Mouse (Mus musculus): ENCODE measurements around the gene Blnk. TPM values are rescaled to one million over a fixed set of nuclear protein-coding genes. Genes with fewer than 3 reads are reported as not detected.

Gene Blnk
- total RNA-seq, 2 experiments from 2014 or later: 8.4 to 10.4 TPM

DNA sequence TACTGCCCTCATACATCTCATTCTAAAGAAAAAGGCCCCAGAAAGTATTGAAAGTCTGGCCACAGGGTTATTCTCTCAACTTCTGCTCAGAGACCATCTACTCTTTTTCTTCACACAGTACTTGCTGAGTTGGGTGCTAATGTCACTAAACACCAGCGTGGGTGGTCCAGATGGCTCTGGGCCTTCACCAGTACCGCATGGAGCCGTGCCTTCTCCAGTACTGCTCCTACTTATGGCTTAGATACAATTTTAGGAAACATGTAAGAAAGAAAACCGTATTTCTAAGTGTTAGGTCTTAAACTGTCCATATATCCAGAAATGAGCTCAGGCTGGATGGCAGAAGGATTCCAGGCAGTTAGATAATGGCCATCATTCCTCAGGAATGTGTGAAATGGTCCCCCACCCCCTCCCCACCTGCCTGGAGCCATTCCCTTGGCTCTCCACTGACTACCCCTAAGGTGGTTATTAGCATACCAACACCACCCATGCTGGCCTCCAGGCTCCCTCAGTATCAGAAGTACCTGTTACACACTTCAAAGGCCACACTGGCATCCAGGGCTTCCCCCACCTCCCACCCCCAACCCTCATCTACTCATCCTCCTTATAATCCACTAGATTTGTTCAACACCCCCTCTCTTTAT is 47.3 kb downstream of the Blnk start:
- no peak for DNase-seq (ENCODE audit: extremely low spot score in 1 of 2, low spot score in 2 of 2)
- no peak overlapping the region for H3K4me3 ChIP-seq

DNA sequence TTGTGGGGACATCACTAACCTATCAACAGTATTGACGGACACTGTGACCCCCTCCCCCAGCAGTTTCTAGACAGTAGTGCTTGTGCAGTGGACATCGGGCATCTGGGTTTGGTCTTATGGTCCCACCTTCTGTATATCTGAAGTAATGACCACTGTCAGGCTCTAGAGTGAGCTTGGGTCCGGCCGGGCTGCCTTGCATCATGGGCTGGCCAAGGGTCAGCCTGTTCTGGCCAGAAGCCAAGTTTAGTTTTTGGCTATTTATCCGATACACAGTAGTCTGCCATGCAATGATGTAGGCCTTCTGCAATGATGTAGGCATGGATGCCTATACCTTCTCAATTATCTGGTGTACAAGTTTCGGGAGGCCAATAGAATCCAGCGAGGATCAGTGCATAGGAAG is 50.8 kb downstream of the Blnk start:
- TF ChIP-seq CTCF (IDR thresholded peaks at IDR 0.05): no peak
- DNase-seq (ENCODE audit: extremely low spot score in 1 of 2, low spot score in 2 of 2): no peak
- intact Hi-C loops (cut with DNase I): no loop called here

More for the DNA sequence above, 47.3 kb downstream of the Blnk start:
- intact Hi-C loops (cut with DNase I): no loop called here
- no peak for TF ChIP-seq CTCF (IDR thresholded peaks at IDR 0.05)
- H3K27ac ChIP-seq: no peak overlapping the region

DNA sequence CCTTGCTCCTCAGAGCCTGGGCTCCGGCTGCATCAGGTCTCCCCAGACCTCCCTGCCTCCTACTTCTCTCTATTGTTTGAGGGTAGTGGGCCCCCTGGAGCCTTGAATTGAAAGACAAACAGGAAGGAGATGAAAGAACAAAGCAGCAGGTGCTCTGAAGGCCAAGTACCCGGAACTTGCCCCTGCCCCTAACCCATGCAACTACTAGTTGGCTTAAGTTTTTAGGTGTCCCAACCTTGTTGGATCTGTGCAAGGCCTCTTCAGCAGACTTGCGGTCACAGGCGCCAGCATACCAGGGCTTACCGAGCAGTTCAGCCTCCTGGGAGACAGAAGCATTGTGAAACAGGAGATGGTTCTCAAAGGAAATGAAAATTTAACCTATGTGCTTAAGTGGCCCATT is 58.3 kb downstream of the Blnk start:
- no peak overlapping the region for H3K4me3 ChIP-seq
- no peak overlapping the region for H3K27ac ChIP-seq
- intact Hi-C loops (cut with DNase I): no loop called here
- TF ChIP-seq CTCF (IDR thresholded peaks at IDR 0.05): no peak
- no peak for DNase-seq (ENCODE audit: extremely low spot score in 1 of 2, low spot score in 2 of 2)

More for the DNA sequence above, 50.8 kb downstream of the Blnk start:
- H3K4me3 ChIP-seq: no peak overlapping the region
- no peak overlapping the region for H3K27ac ChIP-seq

DNA sequence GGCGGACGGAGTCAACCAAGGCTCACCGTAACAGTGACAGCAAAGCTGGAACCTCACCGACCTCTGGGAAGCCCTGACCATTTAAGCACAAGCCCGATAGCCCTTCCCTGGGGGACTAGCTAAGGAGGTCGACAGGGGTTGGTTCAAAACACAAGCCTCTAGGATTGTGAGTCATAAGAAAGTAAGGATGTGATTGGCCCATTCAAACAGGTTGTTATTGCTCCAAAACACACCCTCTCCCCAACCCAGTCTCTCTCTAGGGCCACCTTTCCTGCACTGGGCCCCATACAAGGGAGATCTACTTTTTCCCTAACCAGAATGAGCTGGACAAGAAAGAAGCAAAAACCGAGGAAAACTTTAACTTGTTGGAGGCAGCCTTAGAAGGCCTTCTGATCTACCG is 59.0 kb downstream of the Blnk start:
- no peak overlapping the region for H3K4me3 ChIP-seq
- no peak for TF ChIP-seq CTCF (IDR thresholded peaks at IDR 0.05)
- intact Hi-C loops (cut with DNase I): no loop called here
- no peak for DNase-seq (ENCODE audit: extremely low spot score in 1 of 2, low spot score in 2 of 2)
- H3K27ac ChIP-seq: no peak overlapping the region

DNA sequence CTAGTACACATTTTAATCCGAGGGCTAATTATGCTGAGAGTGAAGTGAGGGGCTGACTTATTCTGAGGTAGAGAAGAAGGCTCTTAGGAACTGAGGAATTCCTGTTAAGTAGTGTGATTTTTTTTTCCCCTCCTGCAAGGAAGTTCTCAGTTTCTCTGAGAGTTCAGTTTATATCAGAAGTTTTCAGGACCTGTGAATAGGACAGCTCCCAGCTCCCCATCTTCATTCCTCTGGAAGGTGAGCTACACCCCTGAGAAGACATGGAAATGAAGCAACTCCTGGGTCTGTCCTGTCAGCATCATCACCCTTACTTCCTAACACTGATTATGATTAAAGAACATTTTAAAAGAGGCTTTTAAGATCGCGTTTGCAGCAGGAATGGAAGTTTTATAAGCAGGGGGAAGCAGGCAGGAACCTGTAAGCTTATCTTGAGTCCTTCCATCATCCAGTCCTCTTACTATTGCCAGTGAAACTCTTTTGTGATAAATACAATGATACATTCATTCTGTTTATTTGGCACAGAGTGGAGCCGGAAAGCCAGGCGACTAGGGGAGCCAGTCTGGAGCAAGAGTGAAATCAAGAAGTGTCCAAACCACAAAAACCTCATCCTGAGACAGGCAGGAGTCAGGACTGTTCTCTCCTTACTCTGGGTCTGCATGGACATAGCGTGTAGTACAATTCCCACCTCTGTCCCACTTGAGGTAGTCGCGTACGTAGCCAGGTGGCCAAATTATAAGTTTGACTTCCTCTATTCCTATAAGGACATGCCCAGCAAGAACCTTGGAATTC is 62.6 kb downstream of the Blnk start:
- TF ChIP-seq CTCF (IDR thresholded peaks at IDR 0.05): no peak
- H3K27ac ChIP-seq: no peak overlapping the region
- DNase-seq (ENCODE audit: extremely low spot score in 1 of 2, low spot score in 2 of 2): no peak
- H3K4me3 ChIP-seq: no peak overlapping the region
- intact Hi-C loops (cut with DNase I): no loop called here

DNA sequence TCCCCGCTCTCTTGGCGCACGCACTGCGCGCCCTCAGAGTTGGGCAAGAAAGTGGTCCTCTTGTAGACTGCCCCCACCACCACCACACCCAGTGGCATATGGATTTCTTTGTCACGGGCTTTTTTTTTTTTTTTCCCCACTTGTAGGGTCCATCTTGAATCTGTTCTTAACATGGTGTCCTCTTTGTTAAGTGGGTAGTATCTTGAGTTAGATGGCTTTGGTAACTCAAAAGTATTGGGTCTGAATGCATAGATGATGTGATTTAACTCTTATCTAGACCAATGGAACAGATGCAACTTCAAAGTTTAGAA is 99.0 kb downstream of the Blnk start:
- peak overlapping the region; percentile 85 for H3K27ac ChIP-seq
- DNase-seq (ENCODE audit: extremely low spot score in 1 of 2, low spot score in 2 of 2): no peak
- intact Hi-C loops (cut with DNase I): loop anchor here (2.0 to 10.0 kb wide), 2 partner anchors 65 to 119 kb away; partner anchors contain the start of gene Ccnj
- TF ChIP-seq CTCF (IDR thresholded peaks at IDR 0.05): no peak
- peak overlapping the region; percentile 70 for H3K4me3 ChIP-seq

DNA sequence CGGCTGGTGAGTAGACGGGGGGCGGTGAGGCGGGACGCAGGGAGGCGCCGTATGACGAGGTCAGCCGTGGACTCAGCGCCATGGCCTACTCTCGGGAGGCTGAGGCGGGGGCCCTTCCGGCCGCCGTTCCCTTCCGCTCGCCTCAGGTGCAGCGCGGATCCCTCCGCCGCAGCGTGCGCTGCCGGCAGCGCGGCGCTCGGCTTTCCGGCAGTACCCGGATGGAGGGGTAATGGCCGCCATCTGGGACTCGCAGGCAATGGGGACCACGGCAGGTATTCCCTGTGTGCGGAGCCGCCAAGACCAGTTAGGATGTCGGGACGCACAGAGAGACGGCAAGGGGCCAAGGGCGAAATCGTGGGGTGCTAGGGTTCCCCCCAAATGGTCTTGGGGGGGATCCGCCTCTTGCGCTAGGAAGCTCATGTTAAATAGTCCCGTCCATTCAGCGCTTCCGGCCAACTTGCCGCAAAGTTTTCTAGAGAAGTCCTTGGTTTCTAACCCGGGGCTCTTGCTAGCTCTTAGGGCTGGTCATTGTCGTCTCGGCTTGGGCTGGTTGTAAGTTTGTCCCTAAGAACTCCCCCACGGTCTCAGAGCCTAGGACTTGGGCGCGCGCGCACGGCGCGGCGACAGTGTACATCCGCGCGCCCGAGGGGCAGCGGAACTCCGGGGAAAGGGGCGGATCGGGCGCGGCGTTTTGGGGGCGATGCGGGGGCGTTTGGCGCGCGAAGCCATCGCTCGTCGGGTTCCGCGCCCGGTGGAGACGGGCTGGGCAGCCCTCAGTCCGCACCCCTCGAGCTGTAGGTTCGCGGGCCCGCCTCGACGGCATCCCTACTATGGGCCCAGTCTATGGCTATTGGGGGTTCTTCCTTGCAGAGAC is 99.6 kb downstream of the Blnk start, which contains the start of gene Zfp518a:
Gene Zfp518a, plus strand, starts transcription at position 187 of the 874 bp plus-strand sequence.
- DNase-seq (ENCODE audit: extremely low spot score in 1 of 2, low spot score in 2 of 2): peak; percentile 84 to 86
- intact Hi-C loops (cut with DNase I): loop anchor here (1.0 to 10.0 kb wide), 3 partner anchors 21 to 120 kb away; partner anchors contain the start of gene Ccnj
- no peak for TF ChIP-seq CTCF (IDR thresholded peaks at IDR 0.05)
- H3K4me3 ChIP-seq: peak within 1 kb of the TSS; percentile 70
- H3K27ac ChIP-seq: peak within 1 kb of the TSS; percentile 85

DNA sequence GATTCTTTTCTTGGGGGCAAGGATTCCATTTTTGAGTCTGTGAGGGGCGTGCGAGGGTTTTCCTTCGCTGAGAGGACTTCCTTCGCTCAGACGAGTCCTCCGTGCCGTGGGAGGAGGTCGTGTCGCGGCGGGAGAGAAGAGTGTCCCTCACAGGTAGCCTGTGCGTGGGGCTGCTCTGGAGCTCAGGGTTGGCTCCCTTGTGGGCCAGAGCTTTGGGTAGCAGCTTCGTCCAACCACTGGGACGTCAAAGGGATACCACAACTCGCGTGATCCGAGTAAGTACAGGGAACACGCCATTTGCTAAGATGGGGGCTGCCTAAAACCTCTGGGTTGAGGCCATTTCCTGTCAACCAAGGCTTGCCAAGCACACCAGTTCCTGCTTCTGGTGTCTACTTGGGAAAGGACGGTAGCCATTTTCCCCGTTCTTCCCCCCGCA is 100.2 kb downstream of the Blnk start:
- TF ChIP-seq CTCF (IDR thresholded peaks at IDR 0.05): no peak
- DNase-seq (ENCODE audit: extremely low spot score in 1 of 2, low spot score in 2 of 2): no peak
- intact Hi-C loops (cut with DNase I): loop anchor here (1.0 to 10.0 kb wide), 3 partner anchors 21 to 121 kb away; partner anchors contain the start of gene Ccnj
- Histone ChIP-seq H3K4me3 (peak overlapping the region; percentile 70), H3K27ac (peak overlapping the region; percentile 85)

DNA sequence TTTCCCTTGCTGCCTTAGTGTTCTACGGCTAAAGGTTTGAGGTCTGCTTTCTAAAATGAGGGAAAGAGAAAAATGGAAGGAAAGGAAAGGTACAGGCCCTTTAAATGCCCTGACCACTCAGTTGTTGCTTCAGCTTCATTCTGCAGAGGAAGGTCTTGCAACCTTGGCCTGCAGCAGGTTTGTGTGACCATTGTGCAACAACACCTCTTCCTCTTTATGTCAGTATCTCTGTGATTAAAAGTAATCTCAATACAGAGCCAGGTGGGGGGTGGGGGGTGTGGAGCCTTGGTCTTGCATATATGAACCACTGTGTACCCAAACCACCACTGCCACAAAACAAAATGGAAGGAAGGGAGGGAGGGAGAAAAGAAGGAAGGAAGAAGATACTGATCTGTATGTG is 105.4 kb downstream of the Blnk start:
- Histone ChIP-seq H3K27ac (no peak overlapping the region), H3K4me3 (no peak overlapping the region)
- no peak for DNase-seq (ENCODE audit: extremely low spot score in 1 of 2, low spot score in 2 of 2)
- intact Hi-C loops (cut with DNase I): no loop called here
- no peak for TF ChIP-seq CTCF (IDR thresholded peaks at IDR 0.05)

DNA sequence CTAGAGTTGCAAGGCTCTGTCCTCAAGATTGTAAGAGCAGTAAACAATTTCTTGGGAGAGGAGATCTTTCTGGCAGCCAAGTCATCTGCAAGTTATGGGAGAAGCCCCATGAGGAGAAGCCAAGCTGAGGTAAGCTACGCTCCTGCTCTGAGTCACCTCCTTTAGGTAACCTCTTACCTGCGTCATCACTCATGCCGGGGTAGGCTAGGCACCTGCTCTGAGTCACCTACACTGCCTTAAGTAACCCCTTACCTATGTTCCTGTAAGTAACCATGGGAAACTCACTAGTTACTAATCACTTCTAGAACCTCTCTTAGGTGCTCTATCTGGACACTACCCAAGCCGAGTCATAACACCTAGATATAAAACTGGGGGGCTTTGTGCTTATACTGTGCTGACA is 112.6 kb downstream of the Blnk start:
- Histone ChIP-seq H3K4me3 (no peak overlapping the region), H3K27ac (no peak overlapping the region)
- no peak for DNase-seq (ENCODE audit: extremely low spot score in 1 of 2, low spot score in 2 of 2)
- no peak for TF ChIP-seq CTCF (IDR thresholded peaks at IDR 0.05)
- intact Hi-C loops (cut with DNase I): no loop called here

Small RNA genes lying within 50 kb of the gene (microRNA-seq; reads per million reads assigned to microRNA genes)
- gene Mir8092: 0.72 to 0.73 reads per million in 2 experiments

Other genes starting within 250 kb of the Blnk start
- gene Cc2d2b, start 245.8 kb downstream of the Blnk start, total RNA-seq (2021): under 1 TPM; 0.23 to 0.88 TPM
- gene Ccnj, start 163.3 kb downstream of the Blnk start, total RNA-seq (2021): 1 to 10 TPM; 8.2 to 8.6 TPM
- gene Zfp518a, start 99.8 kb downstream of the Blnk start, total RNA-seq (2021): 10 to 100 TPM in 1 of 2 experiments, 1 to 10 TPM in 1; 7.4 to 10.1 TPM
- not detected for gene Dntt, start 34.7 kb upstream of the Blnk start, total RNA-seq (2021)
- gene Opalin, start 82.6 kb upstream of the Blnk start, total RNA-seq (2021): 1 to 10 TPM; 5.7 to 6.3 TPM
- under 1 TPM; 0.68 to 0.84 TPM for gene Tll2, start 212.3 kb upstream of the Blnk start, total RNA-seq (2021)

Measured in left cerebral cortex, adult 2 months (tissue).